Mouse (Mus musculus) hematopoietic multipotent progenitor cell, adult 10-12 weeks (in vitro differentiated cells): Measurements from ENCODE around the gene Acot13. TPM values are rescaled to one million over a fixed set of nuclear protein-coding genes. Genes with fewer than 3 reads are reported as not detected.

Source experiments
- polyA plus RNA-seq: library from polyadenylated mRNA; stranded (reverse); fragments of >175 nt; gene quantifications from 2 replicates; pipeline ENCODE4 v1.2.3, GENCODE M21; 2012; ENCODE audit warnings: low replicate concordance

Acot13 gene
- polyA plus RNA-seq: 23.5 and 41.8 TPM in 2 replicates

DNA sequence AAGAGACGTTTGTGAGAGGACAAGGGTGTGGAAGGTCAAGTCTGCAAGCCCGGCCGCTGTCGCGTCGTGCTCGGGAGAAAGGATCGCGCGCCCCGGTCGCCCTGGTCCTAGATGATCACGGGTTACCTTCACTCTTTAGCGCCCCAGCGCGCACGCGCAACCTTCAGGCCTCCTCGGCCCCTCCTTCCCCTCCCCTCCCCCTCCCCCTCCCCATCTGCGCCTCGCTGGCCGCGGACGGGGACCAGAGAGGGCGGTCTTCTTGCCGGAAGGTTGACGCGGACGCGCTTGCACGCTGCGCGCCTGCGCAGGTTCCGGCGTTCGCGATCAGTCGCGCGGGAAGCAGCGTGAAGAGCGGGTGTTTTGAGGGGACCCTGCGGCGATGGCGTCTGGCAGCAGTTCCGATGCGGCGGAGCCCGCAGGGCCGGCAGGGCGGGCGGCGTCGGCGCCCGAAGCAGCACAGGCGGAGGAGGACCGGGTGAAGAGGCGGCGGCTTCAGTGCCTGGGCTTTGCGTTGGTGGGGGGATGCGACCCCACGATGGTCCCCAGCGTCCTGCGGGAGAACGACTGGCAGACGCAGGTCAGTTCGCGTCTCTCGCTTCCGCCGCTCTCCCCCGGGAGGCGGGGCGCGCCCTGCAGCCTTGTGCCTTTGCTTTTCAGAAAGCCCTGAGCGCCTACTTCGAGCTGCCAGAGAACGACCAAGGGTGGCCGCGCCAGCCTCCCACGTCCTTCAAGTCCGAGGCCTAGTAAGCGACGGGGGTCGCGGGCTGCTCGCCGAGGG lies at the start of gene Acot13, which contains the start of gene Tdp2:
Gene Acot13, minus strand, starts transcription at position 188 of the 778 bp plus-strand sequence.
Gene Tdp2, plus strand, starts transcription at position 327 of the 778 bp plus-strand sequence.

DNA sequence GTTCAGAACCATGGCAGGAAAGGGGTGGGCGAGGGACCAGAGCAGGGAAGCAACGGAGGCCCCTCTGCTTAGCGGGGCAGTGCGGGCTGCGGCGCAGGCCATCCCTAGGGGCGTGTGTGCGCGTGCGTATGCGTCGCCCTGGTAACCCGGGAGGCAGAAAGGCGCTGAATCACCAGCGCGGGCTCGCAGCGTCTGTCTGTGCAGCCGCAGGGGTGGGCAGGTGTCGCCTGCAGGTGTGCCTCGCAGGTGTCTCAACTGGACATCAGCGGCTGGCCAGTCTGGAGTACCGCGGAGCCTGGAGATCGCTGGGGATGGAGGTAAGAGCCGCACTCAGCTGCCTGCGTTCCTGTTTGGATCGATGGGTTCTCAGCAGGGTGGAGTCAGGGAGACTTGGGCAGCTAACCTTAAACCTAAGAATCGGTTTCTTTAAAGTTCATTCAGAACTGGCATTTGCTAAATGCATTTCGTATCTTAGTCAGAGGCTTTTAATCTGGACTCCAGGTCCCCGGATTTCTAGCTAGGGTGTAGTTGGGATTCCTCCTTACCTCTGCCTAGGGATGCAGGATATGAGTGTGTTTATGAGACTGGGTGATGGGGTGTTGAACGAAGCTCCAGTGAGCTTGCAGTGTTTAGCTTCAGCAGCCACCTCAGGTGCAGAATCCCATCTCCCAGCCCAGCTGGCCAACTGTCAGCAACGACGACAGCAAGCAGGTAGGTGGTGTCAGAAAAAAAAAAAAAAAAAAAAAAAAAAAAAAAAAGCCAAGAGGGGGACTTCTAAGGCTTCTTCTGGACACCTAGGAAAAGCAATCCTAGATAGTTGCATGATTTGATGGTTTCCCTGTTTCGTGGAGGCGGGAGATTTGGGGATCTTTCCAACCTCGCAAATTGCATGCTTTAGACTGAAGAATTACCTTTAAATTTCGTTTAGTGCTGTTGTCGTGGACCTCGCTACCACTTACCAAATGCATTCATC lies 13.9 kb upstream of the Acot13 start, which contains the start of gene D130043K22Rik:
Gene D130043K22Rik, plus strand, starts transcription at position 153 of the 973 bp plus-strand sequence.

DNA sequence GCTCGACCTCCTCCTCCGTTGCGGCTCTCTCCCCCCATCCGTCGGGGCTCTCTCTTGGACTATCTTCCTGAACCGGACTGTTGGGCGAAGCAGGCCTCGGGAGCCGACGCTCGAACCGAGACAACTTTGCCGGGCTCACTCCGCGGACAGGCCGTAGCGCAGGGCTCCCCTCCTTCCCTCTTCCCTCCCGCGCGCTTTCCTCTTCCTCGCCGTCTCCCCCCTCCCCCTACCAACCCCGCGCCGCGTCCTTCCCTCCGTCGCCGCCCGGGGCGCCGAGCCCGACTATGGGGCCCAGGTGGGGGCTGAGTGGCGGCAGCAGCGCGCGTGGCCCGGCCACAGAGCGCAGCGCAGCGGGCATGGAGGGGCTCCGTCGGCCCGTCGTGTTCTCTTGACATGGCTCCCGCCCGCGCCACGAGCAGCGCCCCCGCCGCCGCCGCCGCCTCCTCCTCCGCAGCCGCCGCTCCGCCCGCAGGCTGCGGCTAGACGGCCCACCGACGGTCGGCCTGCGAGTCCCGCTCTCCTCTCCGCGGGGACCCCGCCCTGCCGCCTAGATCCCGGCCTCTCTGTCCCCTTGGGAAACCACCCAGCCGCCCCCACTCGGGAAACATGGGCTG lies 29.9 kb downstream of the Acot13 start, which contains the start of gene BC005537:
Gene BC005537, plus strand, starts transcription at position 350 of the 614 bp plus-strand sequence.

Other genes starting within 250 kb of the Acot13 start
- gene Ripor2, start 249.4 kb downstream of the Acot13 start, polyA plus RNA-seq: 45.6 and 111 TPM in 2 replicates
- not detected in 2 replicates for gene Armh2, start 90.3 kb downstream of the Acot13 start, polyA plus RNA-seq
- 0.56 and 3.2 TPM in 2 replicates for gene Gmnn, start 69.6 kb downstream of the Acot13 start, polyA plus RNA-seq
- gene BC005537, start 29.9 kb downstream of the Acot13 start, polyA plus RNA-seq: 74.8 and 195 TPM in 2 replicates
- gene Tdp2, start 139 bp upstream of the Acot13 start, polyA plus RNA-seq: 20.4 and 29.7 TPM in 2 replicates
- 0.02 TPM in 1 of 2 replicates, not detected in the other for gene D130043K22Rik, start 13.6 kb upstream of the Acot13 start, polyA plus RNA-seq
- 0.37 and 0.79 TPM in 2 replicates for gene Aldh5a1, start 106.1 kb upstream of the Acot13 start, polyA plus RNA-seq
- gene Gpld1, start 111.6 kb upstream of the Acot13 start, polyA plus RNA-seq: 0.04 TPM in 1 of 2 replicates, not detected in the other
- 6.7 and 6.9 TPM in 2 replicates for gene Mrs2, start 188.8 kb upstream of the Acot13 start, polyA plus RNA-seq
- gene Dcdc2a, start 224.5 kb upstream of the Acot13 start, polyA plus RNA-seq: not detected in 2 replicates